Mouse (Mus musculus) olfactory bulb, adult 2 months (tissue): ENCODE measurements around the gene Muc20.

Source experiments
- CTCF ChIP-seq: fragments of 200-500 bp; IDR thresholded peaks from 2 replicates; pipeline ENCODE4 v1.5.1; 2012; ENCODE audit warnings: low read depth, mild to moderate bottlenecking, low read length, moderate library complexity; ENCODE audit not compliant: insufficient read depth
- POLR2A ChIP-seq: fragments of 200-500 bp; IDR thresholded peaks from 2 replicates; pipeline ENCODE4 v1.6.1; 2012; ENCODE audit warnings: mild to moderate bottlenecking, low read depth, low read length, moderate library complexity; ENCODE audit not compliant: insufficient read depth

DNA sequence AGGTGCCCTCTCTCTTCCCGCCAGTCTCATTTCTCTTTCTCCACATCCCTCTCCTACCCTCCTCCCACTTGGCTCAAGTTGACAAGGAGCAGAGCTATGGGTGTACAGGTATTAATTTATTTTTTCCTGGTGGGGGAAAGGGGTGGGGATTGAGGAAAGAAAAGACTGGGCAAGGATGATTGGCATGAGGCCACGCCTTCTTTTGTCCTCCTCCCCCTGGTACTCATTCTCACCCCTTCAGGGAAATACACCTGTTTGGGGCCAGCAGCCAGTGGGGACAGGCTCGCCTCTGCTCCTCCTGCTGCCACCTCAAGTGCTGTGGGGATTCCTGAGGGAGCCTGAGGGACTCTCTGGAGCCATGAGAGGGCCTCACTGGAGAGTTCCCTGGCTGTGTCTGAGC lies 61.2 kb downstream of the Muc20 start:
- no peak for TF ChIP-seq CTCF
- no peak for TF ChIP-seq POLR2A
